Mouse (Mus musculus) midbrain, embryonic 12.5 days (tissue): ENCODE measurements around the gene Rab15. TPM values are rescaled to one million over a fixed set of nuclear protein-coding genes. Genes with fewer than 3 reads are reported as not detected.
"Not testable (repeated sequence)": the region's sequence is repeated elsewhere in the genome, so short reads cannot be mapped to it uniquely, and the experiment has no call there.

Experiments used
- ATAC-seq: fragments of 200-750 bp; cut with Nextera tagmentation; 2 replicates; pipeline ENCODE4 v1.8.0; 2017; ENCODE audit warnings: low read depth, moderate TSS enrichment, moderate library complexity; ENCODE audit not compliant: low FRiP score
- H3K27ac ChIP-seq: fragments of 300-500 bp; sonication (generic); replicated peaks from 2 replicates; pipeline ENCODE4 v1.5.1; 2016; ENCODE audit warnings: mild to moderate bottlenecking
- H3K27me3 ChIP-seq: fragments of 300-500 bp; sonication (generic); 2 replicates; pipeline ENCODE4 v1.6.1; 2016; ENCODE audit warnings: mild to moderate bottlenecking
- H3K36me3 ChIP-seq: fragments of 300-500 bp; sonication (generic); 2 replicates; pipeline ENCODE4 v1.6.1; 2016
- H3K4me1 ChIP-seq: fragments of 300-500 bp; sonication (generic); 2 replicates; pipeline ENCODE4 v1.6.1; 2016
- H3K4me2 ChIP-seq: fragments of 300-500 bp; sonication (generic); replicated peaks from 2 replicates; pipeline ENCODE4 v1.6.1; 2016; ENCODE audit warnings: mild to moderate bottlenecking, moderate library complexity
- H3K4me3 ChIP-seq: fragments of 300-500 bp; sonication (generic); 2 replicates; pipeline ENCODE4 v1.5.1; 2016; ENCODE audit warnings: mild to moderate bottlenecking
- H3K9ac ChIP-seq: fragments of 300-500 bp; sonication (generic); replicated peaks from 2 replicates; pipeline ENCODE4 v1.6.1; 2016; ENCODE audit warnings: mild to moderate bottlenecking, moderate library complexity
- H3K9me3 ChIP-seq: fragments of 300-500 bp; sonication (generic); 2 replicates; pipeline ENCODE4 v1.6.1; 2016; ENCODE audit warnings: mild to moderate bottlenecking
- WGBS: fragments of 180-500 bp; shearing (Covaris S2); methylation state at CpG from one replicate; pipeline ENCODE4 v1.1.7; 2016; 5-methylcytosine and 5-hydroxymethylcytosine counted together
- polyA plus RNA-seq: library from polyadenylated mRNA; unstranded; fragments of >200 nt; fragmentation: Nextera tagmentation; extraction: Ambion mirVana; gene quantifications from 2 replicates; pipeline ENCODE4 v1.2.1, GENCODE M21; 2016

The Rab15 gene
- polyA plus RNA-seq, 1 experiment from 2014 or later: 14.7 TPM

DNA sequence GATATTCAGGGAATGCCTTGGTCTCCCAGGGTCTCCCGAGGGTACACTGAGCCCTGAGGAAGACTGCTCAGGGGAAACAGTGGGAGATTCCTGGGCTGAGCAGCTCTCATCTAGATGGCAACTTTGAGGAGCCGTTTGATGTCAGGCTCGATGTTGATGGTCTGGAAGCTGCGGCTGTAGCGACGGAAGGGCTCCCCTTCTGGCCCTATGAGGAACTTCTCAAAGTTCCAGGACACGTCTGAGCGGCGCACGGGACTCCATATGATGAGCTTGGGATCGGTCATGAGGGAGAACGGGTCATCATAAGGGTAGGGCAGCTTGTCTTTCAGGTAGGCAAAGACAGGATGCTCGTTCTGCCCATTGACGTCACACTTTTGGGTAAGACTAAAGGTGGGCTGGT lies 30.2 kb downstream of the Rab15 start:
- not testable (repeated sequence) for H3K4me3 ChIP-seq, H3K27ac ChIP-seq, ATAC-seq, H3K4me2 ChIP-seq, H3K27me3 ChIP-seq, H3K9ac ChIP-seq, H3K4me1 ChIP-seq, H3K36me3 ChIP-seq, H3K9me3 ChIP-seq
- 55% methylated on average over 14 of the region's 14 CpGs for WGBS

DNA sequence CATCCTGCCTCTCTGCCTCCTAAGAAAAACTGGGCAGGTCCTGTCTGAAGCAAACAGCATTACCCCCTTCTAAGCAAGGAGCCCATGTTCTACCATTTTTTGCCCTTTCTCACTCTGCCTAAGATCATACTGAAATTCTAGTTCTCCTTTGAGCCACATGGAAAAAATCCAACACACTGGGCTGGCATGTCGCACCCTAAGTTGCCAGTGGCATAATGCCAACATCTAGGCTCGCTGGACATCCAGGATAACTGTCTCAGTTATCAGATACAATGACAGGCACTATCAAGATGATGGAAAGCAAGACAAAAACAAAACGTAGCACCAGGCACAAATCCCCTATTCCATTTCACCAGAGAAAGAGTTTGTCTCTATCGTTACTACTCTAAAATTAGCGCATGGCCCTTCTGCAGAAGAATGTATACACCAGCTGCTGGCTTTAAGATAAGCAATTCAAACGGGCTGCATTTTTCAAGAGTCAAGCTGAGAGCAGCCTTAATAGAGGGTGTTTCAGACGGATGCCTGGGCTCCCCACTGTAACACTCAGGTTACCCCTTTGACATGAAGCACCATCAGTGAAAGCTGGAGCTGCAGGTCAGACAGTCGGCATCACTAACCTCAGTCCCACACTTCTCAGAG lies 32.1 kb downstream of the Rab15 start:
- H3K4me1 ChIP-seq: no peaks in the 10 kb centered on the region
- WGBS: 67% methylated on average over 8 of the region's 8 CpGs
- H3K9ac ChIP-seq: no peak overlapping the region
- H3K27me3 ChIP-seq: no peaks in the 10 kb centered on the region
- no peaks in the 10 kb centered on the region for H3K9me3 ChIP-seq
- H3K36me3 ChIP-seq: no peaks in the 10 kb centered on the region
- ATAC-seq: no peak
- H3K27ac ChIP-seq: no peak overlapping the region
- H3K4me3 ChIP-seq: no peak overlapping the region
- no peak overlapping the region for H3K4me2 ChIP-seq

DNA sequence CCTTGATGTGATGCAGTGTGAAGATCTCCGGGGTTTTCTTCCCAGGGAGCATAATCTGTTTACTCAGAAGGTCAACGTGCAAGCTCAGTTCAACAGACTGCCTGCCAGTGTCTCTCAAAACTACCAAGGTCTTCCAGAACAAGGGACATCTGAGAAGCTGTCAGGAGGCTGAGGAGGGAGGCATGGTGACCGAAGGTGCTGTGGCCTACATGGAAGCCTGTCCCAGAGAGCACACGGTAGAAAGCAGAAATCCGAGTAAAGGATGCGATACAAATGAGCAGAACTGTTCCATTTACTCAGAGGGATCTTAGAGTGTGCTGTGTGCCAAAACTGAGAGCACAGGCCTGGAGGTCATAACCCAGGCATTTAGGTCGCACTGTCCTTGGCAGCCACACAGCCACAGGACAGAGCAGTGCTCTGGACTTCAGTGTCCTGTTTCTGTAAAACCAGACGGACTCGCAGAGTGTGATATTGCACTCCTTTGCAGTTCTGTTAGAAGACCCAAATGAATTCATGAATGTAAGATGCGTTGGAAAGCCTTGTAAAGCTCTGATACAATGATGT lies 38.6 kb downstream of the Rab15 start:
- Histone ChIP-seq H3K4me2 (no peak overlapping the region), H3K4me3 (no peak overlapping the region), H3K36me3 (no peaks in the 10 kb centered on the region), H3K27me3 (no peaks in the 10 kb centered on the region), H3K27ac (no peak overlapping the region), H3K4me1 (peaks cover 3% of the 10 kb centered on the region; the same call in 1 of the 2 replicates), H3K9me3 (no peaks in the 10 kb centered on the region), H3K9ac (no peak overlapping the region)
- 77% methylated on average over 10 of the region's 10 CpGs for WGBS
- no peak for ATAC-seq

DNA sequence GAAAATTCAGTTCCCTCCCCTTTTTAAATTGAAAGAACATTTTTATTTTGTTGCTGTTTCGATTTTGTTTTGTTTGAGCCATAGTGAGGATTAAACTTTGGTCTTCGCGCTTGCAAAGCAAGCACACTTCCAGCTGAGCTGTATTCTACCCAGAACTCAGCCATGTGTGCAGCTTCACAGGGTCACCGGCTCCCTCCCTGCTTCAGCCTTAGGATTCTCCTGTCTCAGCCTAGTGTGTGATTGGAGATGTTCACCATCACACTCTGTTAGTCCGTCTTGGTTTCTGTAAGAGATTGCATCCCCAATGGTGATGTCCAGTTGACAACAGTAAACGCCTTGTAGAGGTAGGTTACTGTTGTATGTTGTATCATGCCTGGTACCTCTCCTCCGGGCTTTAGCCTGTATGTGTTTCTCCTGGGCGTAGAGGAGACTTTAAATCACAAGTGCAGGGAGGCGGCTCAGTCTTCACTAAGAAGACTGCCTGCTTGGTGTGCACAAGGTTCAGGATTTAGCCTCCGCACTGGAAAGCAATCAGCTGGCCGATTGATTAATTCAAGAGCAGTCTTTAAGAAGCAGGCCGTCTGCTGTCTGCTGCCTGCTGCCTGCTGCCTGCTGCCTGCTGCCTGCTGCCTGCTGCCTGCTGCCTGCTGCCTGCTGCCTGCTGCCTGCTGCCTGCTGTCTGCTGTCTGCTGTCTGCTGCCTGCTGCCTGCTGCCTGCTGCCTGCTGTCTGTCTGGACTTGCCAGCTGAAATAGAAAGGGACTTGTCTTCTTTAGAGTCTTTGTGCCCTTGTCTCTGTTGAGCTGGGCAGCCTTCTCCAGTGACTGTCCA lies 41.9 kb downstream of the Rab15 start:
- peak; percentile 65; the same call in 1 of the 2 replicates for ATAC-seq
- Histone ChIP-seq H3K9ac (no peak overlapping the region), H3K4me2 (no peak overlapping the region), H3K9me3 (no peaks in the 10 kb centered on the region), H3K4me1 (peaks cover 3% of the 10 kb centered on the region; the same call in 1 of the 2 replicates), H3K36me3 (peaks cover 4% of the 10 kb centered on the region), H3K27ac (peak overlapping the region; percentile 56), H3K4me3 (no peak overlapping the region), H3K27me3 (no peaks in the 10 kb centered on the region)
- WGBS: 52% methylated on average over 12 of the region's 12 CpGs

DNA sequence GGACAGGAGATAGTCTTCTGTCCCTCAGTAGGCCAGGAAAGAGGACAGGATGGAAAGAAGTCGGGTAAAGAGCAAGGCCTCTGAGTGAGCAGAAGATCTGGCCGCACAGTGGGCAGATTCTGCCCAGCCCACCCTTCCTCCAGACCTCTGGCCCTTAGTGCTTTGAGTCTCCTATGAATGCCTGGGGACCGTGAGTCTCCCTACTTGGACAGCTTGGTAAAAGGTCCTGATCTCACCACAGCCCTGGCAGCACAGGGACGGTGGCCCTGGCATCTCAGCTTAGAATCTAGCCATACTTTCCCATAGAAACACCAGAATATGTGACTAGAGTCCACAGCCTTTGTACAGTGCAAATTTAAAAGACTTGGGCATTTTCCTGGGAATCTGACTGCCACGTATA lies 42.8 kb downstream of the Rab15 start:
- H3K4me1 ChIP-seq: peaks cover 3% of the 10 kb centered on the region; the same call in 1 of the 2 replicates
- no peak for ATAC-seq
- no peaks in the 10 kb centered on the region for H3K9me3 ChIP-seq
- no peak overlapping the region for H3K4me2 ChIP-seq
- H3K9ac ChIP-seq: no peak overlapping the region
- no peak overlapping the region for H3K4me3 ChIP-seq
- WGBS: 74% methylated on average over 5 of the region's 5 CpGs
- H3K27me3 ChIP-seq: no peaks in the 10 kb centered on the region
- peaks cover 4% of the 10 kb centered on the region for H3K36me3 ChIP-seq
- H3K27ac ChIP-seq: no peak overlapping the region

DNA sequence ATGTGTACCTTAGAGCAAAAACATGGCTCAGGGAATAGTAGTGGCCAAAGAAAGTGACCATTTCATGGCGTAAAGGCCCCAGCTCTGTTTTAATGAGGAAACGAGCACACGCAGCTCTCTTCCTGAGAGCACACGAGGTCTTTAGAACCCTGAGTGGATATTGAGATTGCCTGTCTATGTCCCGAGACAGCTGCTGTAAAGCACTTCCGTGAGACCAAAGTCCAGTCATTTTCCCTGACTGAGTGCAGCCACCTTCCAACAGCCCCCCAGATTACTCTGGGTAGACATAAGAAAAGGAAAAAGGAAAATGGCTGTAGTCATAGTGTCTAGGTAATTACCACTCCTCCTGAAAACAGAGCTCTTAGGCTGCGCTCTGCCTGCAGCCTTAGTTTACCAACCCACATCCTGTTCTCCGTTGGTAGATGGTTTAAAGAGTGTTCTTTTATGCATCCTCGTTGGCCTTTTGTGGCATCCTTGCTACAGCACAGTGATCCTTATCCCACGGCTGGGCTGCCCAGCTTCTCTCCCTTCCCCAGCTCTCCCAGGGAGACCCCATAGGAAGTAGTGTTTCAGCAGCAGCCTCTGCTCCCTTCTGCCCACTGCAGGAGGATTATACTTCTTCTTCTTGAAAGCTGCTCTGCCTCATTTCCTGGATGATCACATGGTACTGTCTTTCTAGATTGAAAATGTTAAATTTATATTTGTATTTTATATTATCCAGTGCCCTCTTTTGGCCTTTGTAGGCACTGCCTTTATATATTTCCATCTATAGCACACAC lies 44.2 kb downstream of the Rab15 start:
- Histone ChIP-seq H3K36me3 (peaks cover 4% of the 10 kb centered on the region), H3K4me2 (no peak overlapping the region), H3K9ac (no peak overlapping the region), H3K27ac (no peak overlapping the region), H3K9me3 (no peaks in the 10 kb centered on the region), H3K27me3 (no peaks in the 10 kb centered on the region), H3K4me3 (no peak overlapping the region), H3K4me1 (peaks cover 3% of the 10 kb centered on the region; the same call in 1 of the 2 replicates)
- WGBS: 84% methylated on average over 10 of the region's 10 CpGs
- ATAC-seq: no peak

DNA sequence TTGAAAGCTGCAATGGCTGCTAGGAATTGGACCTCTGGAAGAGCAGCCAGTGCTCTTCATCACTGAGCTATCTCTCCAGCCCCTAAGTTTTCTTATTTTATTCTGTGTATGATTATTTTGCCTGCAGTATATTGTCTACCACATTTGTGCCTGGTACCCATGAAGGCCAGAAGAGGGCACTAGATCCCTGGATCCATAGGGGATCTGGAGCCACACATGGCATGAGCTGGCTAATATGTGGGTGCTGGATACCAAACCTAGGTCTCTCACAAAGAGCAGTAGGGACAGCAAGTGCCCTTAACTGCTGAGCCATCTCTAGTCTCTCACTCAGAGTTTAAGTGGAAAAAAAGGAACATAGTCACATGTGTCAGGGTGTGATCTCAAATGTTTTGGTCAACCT lies 44.9 kb downstream of the Rab15 start:
- H3K4me2 ChIP-seq: no peak overlapping the region
- H3K36me3 ChIP-seq: peaks cover 4% of the 10 kb centered on the region
- H3K4me1 ChIP-seq: peaks cover 3% of the 10 kb centered on the region; the same call in 1 of the 2 replicates
- no peaks in the 10 kb centered on the region for H3K9me3 ChIP-seq
- H3K4me3 ChIP-seq: no peak overlapping the region
- no peak overlapping the region for H3K27ac ChIP-seq
- H3K27me3 ChIP-seq: no peaks in the 10 kb centered on the region
- H3K9ac ChIP-seq: no peak overlapping the region
- no peak for ATAC-seq

DNA sequence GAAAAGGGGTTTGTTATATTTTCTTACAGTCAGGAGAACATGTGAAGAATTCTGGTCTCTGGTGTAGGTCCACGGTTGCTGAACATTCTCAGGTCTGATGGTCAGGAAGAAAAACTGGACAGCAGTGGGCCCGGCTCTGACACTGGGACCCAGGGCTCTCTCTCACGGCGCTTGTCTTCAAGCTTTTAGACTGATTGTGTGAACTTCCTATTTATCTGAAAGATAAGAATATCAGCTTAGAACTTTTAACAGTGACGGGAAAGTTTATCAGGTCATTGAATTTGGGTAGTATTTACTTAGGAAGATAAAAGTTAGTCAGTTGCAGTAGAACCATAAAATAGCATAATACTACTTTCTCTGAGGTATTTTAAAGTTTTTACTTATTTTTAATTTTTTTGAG lies 45.8 kb downstream of the Rab15 start:
- Histone ChIP-seq H3K9me3 (no peaks in the 10 kb centered on the region), H3K4me3 (no peak overlapping the region), H3K27me3 (no peaks in the 10 kb centered on the region), H3K4me1 (peaks cover 3% of the 10 kb centered on the region; the same call in 1 of the 2 replicates), H3K36me3 (peaks cover 4% of the 10 kb centered on the region), H3K4me2 (no peak overlapping the region), H3K9ac (no peak overlapping the region), H3K27ac (no peak overlapping the region)
- 95% methylated on average over 5 of the region's 5 CpGs for WGBS
- no peak for ATAC-seq

DNA sequence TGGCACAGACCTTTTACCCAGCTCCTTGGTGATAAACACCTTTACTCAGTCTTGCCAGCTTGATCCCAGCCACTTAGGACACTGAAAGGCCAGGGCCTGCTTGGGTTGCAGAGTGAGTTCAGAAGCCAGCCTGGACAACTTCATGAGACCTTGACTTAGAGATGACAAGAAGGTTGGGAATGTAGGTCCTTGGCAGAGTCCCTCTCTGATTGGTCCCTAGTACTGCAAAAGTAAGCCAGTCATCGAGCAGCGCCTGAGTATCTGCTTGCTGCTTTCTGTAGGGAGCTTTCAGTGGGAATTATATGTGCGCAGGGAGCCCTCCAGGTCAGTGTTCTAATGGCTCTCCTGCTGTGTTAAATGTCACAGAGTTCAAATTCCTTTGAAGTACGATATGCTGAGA lies 47.6 kb downstream of the Rab15 start:
- H3K9ac ChIP-seq: no peak overlapping the region
- H3K36me3 ChIP-seq: peaks cover 4% of the 10 kb centered on the region
- H3K27me3 ChIP-seq: no peaks in the 10 kb centered on the region
- no peak for ATAC-seq
- H3K4me1 ChIP-seq: no peaks in the 10 kb centered on the region
- no peaks in the 10 kb centered on the region for H3K9me3 ChIP-seq
- WGBS: 69% methylated on average over 4 of the region's 4 CpGs
- H3K4me3 ChIP-seq: no peak overlapping the region
- H3K4me2 ChIP-seq: no peak overlapping the region
- H3K27ac ChIP-seq: no peak overlapping the region

DNA sequence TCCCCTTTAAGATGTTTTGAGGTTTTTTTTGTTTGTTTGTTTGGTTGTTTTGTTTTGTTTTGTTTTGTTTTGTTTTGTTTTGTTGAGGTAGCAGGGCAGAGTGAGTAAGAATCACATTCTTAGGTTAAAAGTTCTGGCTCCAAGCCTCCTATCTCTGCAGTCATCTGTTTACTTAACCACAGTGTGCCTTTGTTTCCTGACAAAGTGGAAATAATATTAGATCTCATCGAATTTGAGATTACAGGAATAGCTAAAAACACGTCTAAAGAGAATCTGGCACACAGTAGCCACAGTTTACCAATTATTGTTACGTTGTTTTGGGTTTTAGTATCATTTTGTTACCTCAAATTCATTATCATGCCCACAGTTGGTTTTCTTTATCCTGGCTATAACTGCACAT lies 48.1 kb downstream of the Rab15 start:
- Histone ChIP-seq H3K4me1 (no peaks in the 10 kb centered on the region), H3K27ac (no peak overlapping the region), H3K27me3 (no peaks in the 10 kb centered on the region), H3K4me2 (no peak overlapping the region), H3K9me3 (no peaks in the 10 kb centered on the region), H3K36me3 (peaks cover 4% of the 10 kb centered on the region), H3K9ac (no peak overlapping the region), H3K4me3 (no peak overlapping the region)
- ATAC-seq: no peak
- 83% methylated on average over 3 of the region's 3 CpGs for WGBS

DNA sequence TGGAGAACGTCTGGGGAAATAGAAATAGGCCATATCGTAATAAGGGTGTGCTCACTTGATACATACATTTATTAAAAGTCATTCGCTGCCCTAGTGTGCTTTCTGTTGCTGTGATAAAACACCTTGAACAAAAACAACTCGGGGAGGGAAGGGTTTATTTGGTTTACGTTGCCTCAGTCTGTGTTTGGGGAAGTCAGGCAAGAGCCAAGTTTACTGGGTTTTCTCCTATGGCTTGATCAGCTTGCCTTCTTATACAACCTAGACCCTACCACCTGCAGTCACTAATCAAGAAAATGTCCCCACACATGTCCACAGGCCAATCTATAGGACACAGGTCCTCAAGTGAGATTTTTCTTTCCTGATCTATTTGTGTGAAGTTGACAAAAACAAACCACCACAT lies 51.2 kb downstream of the Rab15 start:
- H3K9ac ChIP-seq: no peak overlapping the region
- no peak for ATAC-seq
- WGBS: 91% methylated on average over 5 of the region's 5 CpGs
- H3K4me2 ChIP-seq: no peak overlapping the region
- H3K4me1 ChIP-seq: no peaks in the 10 kb centered on the region
- H3K4me3 ChIP-seq: no peak overlapping the region
- no peaks in the 10 kb centered on the region for H3K36me3 ChIP-seq
- H3K9me3 ChIP-seq: no peaks in the 10 kb centered on the region
- H3K27ac ChIP-seq: no peak overlapping the region
- H3K27me3 ChIP-seq: no peaks in the 10 kb centered on the region
